49 mouse cellular contexts compared by ENCODE assay signal in the genomic region with DNA sequence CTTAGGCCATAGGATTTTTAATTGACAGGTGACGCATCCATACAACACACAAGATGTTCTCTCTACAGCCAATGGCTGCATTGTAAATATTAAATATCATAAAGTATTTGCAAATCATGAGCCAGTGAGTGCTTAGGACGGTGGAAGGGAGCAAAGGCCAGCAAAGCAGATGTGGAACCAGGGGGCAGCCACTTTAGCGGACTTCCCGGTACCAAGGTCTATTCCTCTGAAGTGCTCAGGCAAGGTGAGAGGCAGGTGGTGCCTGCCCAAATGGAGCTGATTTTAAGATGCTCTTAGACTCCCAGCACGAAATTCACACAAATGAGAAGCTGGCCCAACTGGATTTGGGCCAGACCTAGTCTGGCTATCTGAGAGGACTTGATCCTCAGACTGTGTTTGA. TPM values are rescaled to one million over a fixed set of nuclear protein-coding genes. Genes with fewer than 3 reads are reported as not detected.
"Had no signal": no experiment of that assay in that cellular context is flagged by ENCODE, and none has a peak within 500 bp of the region (broad histone marks: within the 10 kb centered on the region; RNA-seq: fewer than 3 reads in every experiment).

No protein-coding gene starts in this region.

- H3K4me3 ChIP-seq: heart, embryonic 10.5 days; heart, embryonic 12.5 days; heart, embryonic 13.5 days; heart, embryonic 15.5 days; hindbrain, embryonic 10.5 days; hindbrain, embryonic 12.5 days; hindbrain, embryonic 13.5 days; hindbrain, embryonic 15.5 days; intestine, embryonic 15.5 days; kidney, embryonic 15.5 days; layer of hippocampus, adult 2 months had no signal

- H3K9ac ChIP-seq: heart, embryonic 12.5 days; heart, embryonic 13.5 days; heart, embryonic 15.5 days; hindbrain, embryonic 12.5 days; hindbrain, embryonic 13.5 days; hindbrain, embryonic 14.5 days; hindbrain, embryonic 15.5 days; intestine, embryonic 15.5 days; kidney, embryonic 15.5 days had no signal

- DNase-seq: heart, postnatal 10 days; heart, postnatal 14 days; heart, postnatal 4 days; kidney, adult 11 months; kidney, adult 18-20 months; kidney, adult 2 months; kidney, adult 8-10 months; kidney, adult 9 months; kidney, postnatal 10 days; kidney, postnatal 14 days; kidney, postnatal 25 days; kidney, postnatal 36 days; kidney, postnatal 4 days; layer of hippocampus, adult 9-11 months; layer of hippocampus, postnatal 36 days had no signal

- H3K36me3 ChIP-seq: heart, embryonic 10.5 days; heart, embryonic 12.5 days; heart, embryonic 13.5 days; heart, embryonic 15.5 days; hindbrain, embryonic 10.5 days; hindbrain, embryonic 12.5 days; hindbrain, embryonic 13.5 days; hindbrain, embryonic 15.5 days; intestine, embryonic 15.5 days; kidney, embryonic 15.5 days had no signal

- ATAC-seq: hindbrain, embryonic 16.5 days; hindbrain, postnatal 0 days; inflammation-experienced regulatory T-cells, adult 6 months; intestine, embryonic 15.5 days; intestine, embryonic 16.5 days; intestine, postnatal 0 days had no signal

- H3K4me1 ChIP-seq: heart, embryonic 10.5 days; hindbrain, embryonic 10.5 days; hindbrain, embryonic 12.5 days; hindbrain, embryonic 13.5 days; hindbrain, embryonic 15.5 days; intestine, embryonic 15.5 days; kidney, embryonic 15.5 days had no signal

- H3K27me3 ChIP-seq: heart, embryonic 12.5 days; heart, embryonic 13.5 days; hindbrain, embryonic 12.5 days; hindbrain, embryonic 13.5 days; hindbrain, embryonic 15.5 days; intestine, embryonic 15.5 days; kidney, embryonic 15.5 days had no signal

- H3K27ac ChIP-seq: heart, embryonic 10.5 days; heart, embryonic 13.5 days; heart, embryonic 15.5 days; hindbrain, embryonic 10.5 days; hindbrain, embryonic 12.5 days; hindbrain, embryonic 13.5 days; hindbrain, embryonic 14.5 days; hindbrain, embryonic 15.5 days; hindbrain, postnatal 0 days; intestine, embryonic 15.5 days; kidney, embryonic 15.5 days; kidney, postnatal 0 days; layer of hippocampus, adult 2 months had no signal

- H3K4me2 ChIP-seq: heart, embryonic 11.5 days; heart, embryonic 12.5 days; heart, embryonic 13.5 days; heart, embryonic 15.5 days; hindbrain, embryonic 12.5 days; hindbrain, embryonic 13.5 days; hindbrain, embryonic 14.5 days; hindbrain, embryonic 15.5 days; intestine, embryonic 15.5 days; kidney, embryonic 15.5 days had no signal

- H3K9me3 ChIP-seq: heart, embryonic 10.5 days; heart, embryonic 12.5 days; heart, embryonic 13.5 days; heart, embryonic 15.5 days; hindbrain, embryonic 12.5 days; hindbrain, embryonic 13.5 days; hindbrain, embryonic 15.5 days; intestine, embryonic 15.5 days; kidney, embryonic 15.5 days had no signal

RNA-seq across cellular contexts. Expression of a gene that starts 52.3 kb away (rescaled TPM):
- total RNA-seq: heart, postnatal 10 days; heart, postnatal 14 days; heart, postnatal 25 days; heart, postnatal 4 days; hematopoietic stem cell, adult 5-6 weeks; hindbrain, postnatal 0 days; layer of hippocampus, adult 18-20 months; layer of hippocampus, adult 2 months; layer of hippocampus, adult 8-10 months; layer of hippocampus, postnatal 10 days; layer of hippocampus, postnatal 14 days; layer of hippocampus, postnatal 25 days; layer of hippocampus, postnatal 36 days; left cerebral cortex, adult 18-20 months had no signal
- polyA plus RNA-seq: heart, embryonic 10.5 days; heart, embryonic 12.5 days; heart, embryonic 14.5 days; heart, embryonic 15.5 days; heart, embryonic 16.5 days; heart, postnatal 0 days; hindbrain, embryonic 10.5 days; hindbrain, embryonic 12.5 days; hindbrain, embryonic 13.5 days; hindbrain, embryonic 14.5 days; hindbrain, embryonic 15.5 days; hindbrain, embryonic 16.5 days; hindbrain, postnatal 0 days; inflammation-experienced regulatory T-cells, adult 6 months; intestine, embryonic 14.5 days; intestine, embryonic 15.5 days; intestine, embryonic 16.5 days; intestine, postnatal 0 days; kidney, adult 2 months; kidney, embryonic 14.5 days; kidney, embryonic 15.5 days; kidney, embryonic 16.5 days; kidney, postnatal 0 days; large intestine, adult 2 months had no signal
